Mouse (Mus musculus): ENCODE data around the gene Pebp1.

- TF ChIP-seq POLR2A (IDR thresholded peaks at IDR 0.05; ENCODE audit: insufficient read depth, low read depth, low read length) (no peak), CTCF (IDR thresholded peaks at IDR 0.05; ENCODE audit: insufficient read depth, low read depth, low read length) (no peak)
Measured at GRCm38 (mm10) chr5:117271945-117272344, 15.5 kb downstream of the Pebp1 start.
